Mouse (Mus musculus) spleen, postnatal 14 days (tissue): ENCODE data around the gene Snap47.
"Not testable (repeated sequence)": the region's sequence is repeated elsewhere in the genome, so short reads cannot be mapped to it uniquely, and the experiment has no call there.

Experiments
- DNase-seq, 2 experiments: peaks; one replicate each; pipeline ENCODE4 v3.0.0; 2021 to 2022; ENCODE audit warnings: low spot score in 2 of 2

Gene Snap47

GRCm38 (mm10) chr11:59367955-59368354, 83.0 kb downstream of the Snap47 start:
- not testable (repeated sequence) for DNase-seq

GRCm38 (mm10) chr11:59366633-59367032, 84.4 kb downstream of the Snap47 start:
- DNase-seq, result no peak

GRCm38 (mm10) chr11:59366031-59366430, 85.0 kb downstream of the Snap47 start:
- no peak for DNase-seq

GRCm38 (mm10) chr11:59364417-59364816, 86.6 kb downstream of the Snap47 start:
- no peak for DNase-seq

- no peak for DNase-seq
These were observed 87.0 kb downstream of the Snap47 start for GRCm38 (mm10) chr11:59364007-59364406.

- DNase-seq, result no peak
These were observed 89.7 kb downstream of the Snap47 start for GRCm38 (mm10) chr11:59361291-59361690.
